Mouse (Mus musculus): Measurements from ENCODE around the gene Scaper. TPM values are rescaled to one million over a fixed set of nuclear protein-coding genes. Genes with fewer than 3 reads are reported as not detected.

Gene Scaper
- polyA plus RNA-seq, 1 experiment from 2014 or later: 9.4 TPM

DNA sequence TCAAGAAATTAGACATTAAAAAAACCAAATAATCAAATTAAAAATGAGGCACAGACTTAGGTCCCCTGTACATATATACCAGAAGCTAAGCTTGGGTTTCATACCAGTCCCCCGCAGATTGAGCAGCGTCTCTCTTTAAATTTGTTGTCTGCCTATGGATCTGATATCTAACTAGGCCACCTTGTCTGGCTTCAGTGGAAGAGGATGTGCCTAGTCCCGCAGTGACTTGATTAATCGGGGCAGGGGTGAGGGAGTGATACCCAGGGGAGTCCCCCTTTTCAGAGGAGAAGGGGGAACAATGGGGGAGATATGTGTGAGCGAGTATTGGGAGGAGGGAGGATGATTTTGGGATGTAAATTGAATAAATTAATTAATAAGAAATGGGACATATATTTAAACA lies 310.9 kb downstream of the Scaper start:
- ATAC-seq (replicated peaks; ENCODE audit: low FRiP score, low read depth): no peak
- 81% methylated on average over 5 of the region's 5 CpGs for whole genome bisulfite sequencing

GRCm38 (mm10) chr9:55614711-55615110 lies 323.2 kb downstream of the Scaper start:
- no peak for ATAC-seq (replicated peaks; ENCODE audit: low FRiP score, low read depth)
- 79% methylated on average over 3 of the region's 3 CpGs for WGBS

More for the DNA sequence above, 310.9 kb downstream of the Scaper start:
- H3K4me2 ChIP-seq (ENCODE audit: low read length): no peak overlapping the region
- H3K9ac ChIP-seq (ENCODE audit: low read depth, low read length): no peak overlapping the region
- no peaks in the 10 kb centered on the region for H3K4me1 ChIP-seq (replicated peaks; ENCODE audit: insufficient read depth, low read length)
- no peak overlapping the region for H3K4me3 ChIP-seq (replicated peaks; ENCODE audit: low read depth, low read length)
- H3K27me3 ChIP-seq (ENCODE audit: insufficient read depth, low read length): no peaks in the 10 kb centered on the region
- no peaks in the 10 kb centered on the region for H3K36me3 ChIP-seq (ENCODE audit: insufficient read depth, low read length)
- H3K27ac ChIP-seq: no peak overlapping the region
- H3K9me3 ChIP-seq (replicated peaks; ENCODE audit: low read length): no peaks in the 10 kb centered on the region
- no peak for DNase-seq (ENCODE audit: low spot score)
- TF ChIP-seq CTCF (IDR thresholded peaks at IDR 0.05; ENCODE audit: low read depth): no peak

DNA sequence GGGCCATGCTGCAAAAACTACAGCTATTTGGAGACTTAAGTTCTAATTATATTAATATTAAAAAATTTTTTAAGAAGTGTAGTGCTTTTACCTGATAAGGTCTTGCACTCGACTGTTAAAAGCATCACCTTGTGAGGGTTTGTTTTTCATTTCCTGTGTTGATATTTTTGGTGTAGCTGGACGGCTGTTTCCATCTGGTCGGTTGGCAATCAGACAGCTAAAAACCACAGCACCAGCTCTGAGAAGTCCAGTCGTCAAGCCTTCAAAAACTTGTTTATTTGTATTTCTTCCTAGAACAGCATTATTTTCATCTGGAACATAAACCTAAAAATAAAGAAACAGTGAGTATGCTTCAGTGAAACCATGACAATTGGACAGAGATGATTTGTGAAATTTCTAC lies 328.2 kb downstream of the Scaper start:
- no peak for TF ChIP-seq CTCF (IDR thresholded peaks at IDR 0.05; ENCODE audit: low read depth)
- DNase-seq (ENCODE audit: low spot score): peak; percentile 0
- WGBS: 49% methylated on average over 4 of the region's 4 CpGs

More at GRCm38 (mm10) chr9:55614711-55615110, 323.2 kb downstream of the Scaper start:
- H3K4me2 ChIP-seq (ENCODE audit: low read length): no peak overlapping the region
- TF ChIP-seq CTCF (IDR thresholded peaks at IDR 0.05; ENCODE audit: low read depth): no peak
- no peaks in the 10 kb centered on the region for H3K9me3 ChIP-seq (replicated peaks; ENCODE audit: low read length)
- H3K36me3 ChIP-seq (ENCODE audit: insufficient read depth, low read length): no peaks in the 10 kb centered on the region
- no peak overlapping the region for H3K9ac ChIP-seq (ENCODE audit: low read depth, low read length)
- H3K27me3 ChIP-seq (ENCODE audit: insufficient read depth, low read length): no peaks in the 10 kb centered on the region
- no peak for DNase-seq (ENCODE audit: low spot score)
- no peaks in the 10 kb centered on the region for H3K4me1 ChIP-seq (replicated peaks; ENCODE audit: insufficient read depth, low read length)
- no peak overlapping the region for H3K4me3 ChIP-seq (replicated peaks; ENCODE audit: low read depth, low read length)
- H3K27ac ChIP-seq: no peak overlapping the region

DNA sequence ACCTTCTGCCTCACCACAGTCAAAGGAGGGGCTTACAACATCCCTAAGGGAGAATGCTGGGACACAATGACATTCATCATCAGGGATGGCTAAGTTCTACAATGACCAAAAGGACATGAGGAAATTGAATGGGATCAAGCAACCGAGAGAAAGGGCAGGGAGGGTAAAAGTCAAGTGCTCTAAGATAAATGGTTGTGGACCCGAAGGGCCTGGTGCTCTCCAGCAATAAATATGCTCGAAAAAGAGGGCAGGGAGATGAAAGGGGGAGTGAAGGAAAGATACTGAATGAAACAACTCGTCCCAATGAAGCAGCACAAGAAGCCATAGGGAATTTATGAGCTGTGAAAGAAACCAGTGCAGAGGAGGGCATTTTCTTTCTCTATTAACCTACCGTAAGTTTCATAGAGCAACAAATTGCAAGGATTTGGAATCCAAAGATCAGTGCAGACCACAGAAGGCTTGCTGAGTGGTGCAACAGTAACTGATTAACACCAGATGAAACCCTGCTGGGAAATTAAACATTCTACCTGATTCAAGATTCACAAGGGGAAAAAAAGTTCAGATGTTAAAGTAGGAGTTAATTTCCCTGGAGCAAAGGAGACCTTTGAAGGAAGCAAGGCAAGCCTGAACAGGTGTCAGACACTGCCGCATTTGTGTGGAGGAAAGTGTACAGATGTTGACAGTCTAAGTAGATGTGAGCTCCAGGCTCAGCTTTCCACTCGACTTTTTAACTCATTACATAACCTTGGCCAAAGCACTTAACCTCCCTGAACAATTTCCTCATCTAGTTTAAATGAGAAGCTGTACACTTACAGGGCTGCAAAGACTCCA lies 329.0 kb downstream of the Scaper start:
- Histone ChIP-seq H3K9me3 (replicated peaks; ENCODE audit: low read length) (no peaks in the 10 kb centered on the region), H3K27me3 (ENCODE audit: insufficient read depth, low read length) (no peaks in the 10 kb centered on the region), H3K9ac (ENCODE audit: low read depth, low read length) (no peak overlapping the region), H3K4me2 (ENCODE audit: low read length) (no peak overlapping the region), H3K27ac (no peak overlapping the region; the same call in 1 of the 2 replicates), H3K4me1 (replicated peaks; ENCODE audit: insufficient read depth, low read length) (no peaks in the 10 kb centered on the region), H3K4me3 (replicated peaks; ENCODE audit: low read depth, low read length) (no peak overlapping the region), H3K36me3 (ENCODE audit: insufficient read depth, low read length) (no peaks in the 10 kb centered on the region)
- ATAC-seq (replicated peaks; ENCODE audit: low FRiP score, low read depth) (no peak), DNase-seq (ENCODE audit: low spot score) (peak; percentile 57)
- 13% methylated on average over 7 of the region's 7 CpGs for WGBS
- no peak for TF ChIP-seq CTCF (IDR thresholded peaks at IDR 0.05; ENCODE audit: low read depth)

More for the DNA sequence above, 328.2 kb downstream of the Scaper start:
- H3K27ac ChIP-seq: no peak overlapping the region
- no peak overlapping the region for H3K4me3 ChIP-seq (replicated peaks; ENCODE audit: low read depth, low read length)
- no peak for ATAC-seq (replicated peaks; ENCODE audit: low FRiP score, low read depth)
- no peaks in the 10 kb centered on the region for H3K27me3 ChIP-seq (ENCODE audit: insufficient read depth, low read length)
- no peaks in the 10 kb centered on the region for H3K4me1 ChIP-seq (replicated peaks; ENCODE audit: insufficient read depth, low read length)
- H3K36me3 ChIP-seq (ENCODE audit: insufficient read depth, low read length): no peaks in the 10 kb centered on the region
- no peaks in the 10 kb centered on the region for H3K9me3 ChIP-seq (replicated peaks; ENCODE audit: low read length)
- no peak overlapping the region for H3K4me2 ChIP-seq (ENCODE audit: low read length)
- no peak overlapping the region for H3K9ac ChIP-seq (ENCODE audit: low read depth, low read length)

GRCm38 (mm10) chr9:55598594-55598993 lies 339.3 kb downstream of the Scaper start:
- H3K4me2 ChIP-seq (ENCODE audit: low read length): no peak overlapping the region

DNA sequence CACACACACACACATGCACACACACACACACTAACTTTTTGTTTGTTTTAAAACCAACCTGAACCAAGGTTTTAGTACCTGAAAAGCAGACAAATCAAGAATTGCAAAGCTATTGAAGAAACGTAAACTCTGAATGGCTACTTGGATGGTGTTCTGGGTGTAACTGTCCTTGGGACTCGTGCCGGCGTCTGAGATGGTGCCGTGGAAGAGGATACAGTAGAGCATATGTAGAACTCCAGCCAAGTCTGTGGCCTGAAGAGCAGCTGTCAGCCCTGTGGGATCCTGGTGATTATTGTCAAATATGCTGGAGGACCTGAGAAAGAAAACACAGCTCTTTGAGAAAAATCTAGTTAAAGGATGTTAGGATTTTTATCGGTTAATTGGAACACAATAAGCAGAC lies 351.8 kb downstream of the Scaper start:
- H3K36me3 ChIP-seq (ENCODE audit: insufficient read depth, low read length): no peaks in the 10 kb centered on the region
- H3K4me2 ChIP-seq (ENCODE audit: low read length): no peak overlapping the region
- WGBS: 97% methylated on average over 6 of the region's 6 CpGs

More at GRCm38 (mm10) chr9:55598594-55598993, 339.3 kb downstream of the Scaper start:
- no peaks in the 10 kb centered on the region for H3K9me3 ChIP-seq (replicated peaks; ENCODE audit: low read length)
- DNase-seq (ENCODE audit: low spot score): no peak
- no peaks in the 10 kb centered on the region for H3K4me1 ChIP-seq (replicated peaks; ENCODE audit: insufficient read depth, low read length)
- no peaks in the 10 kb centered on the region for H3K36me3 ChIP-seq (ENCODE audit: insufficient read depth, low read length)
- no peak for TF ChIP-seq CTCF (IDR thresholded peaks at IDR 0.05; ENCODE audit: low read depth)
- H3K27ac ChIP-seq: no peak overlapping the region
- H3K4me3 ChIP-seq (replicated peaks; ENCODE audit: low read depth, low read length): no peak overlapping the region
- no peak overlapping the region for H3K9ac ChIP-seq (ENCODE audit: low read depth, low read length)
- H3K27me3 ChIP-seq (ENCODE audit: insufficient read depth, low read length): no peaks in the 10 kb centered on the region
- ATAC-seq (replicated peaks; ENCODE audit: low FRiP score, low read depth): no peak

More for the DNA sequence above, 351.8 kb downstream of the Scaper start:
- no peak for TF ChIP-seq CTCF (IDR thresholded peaks at IDR 0.05; ENCODE audit: low read depth)
- Histone ChIP-seq H3K4me3 (replicated peaks; ENCODE audit: low read depth, low read length) (no peak overlapping the region), H3K4me1 (replicated peaks; ENCODE audit: insufficient read depth, low read length) (no peaks in the 10 kb centered on the region), H3K9ac (ENCODE audit: low read depth, low read length) (no peak overlapping the region), H3K27ac (no peak overlapping the region), H3K9me3 (replicated peaks; ENCODE audit: low read length) (no peaks in the 10 kb centered on the region), H3K27me3 (ENCODE audit: insufficient read depth, low read length) (no peaks in the 10 kb centered on the region)
- DNase-seq (ENCODE audit: low spot score): no peak
- no peak for ATAC-seq (replicated peaks; ENCODE audit: low FRiP score, low read depth)
